In the genomic region with DNA sequence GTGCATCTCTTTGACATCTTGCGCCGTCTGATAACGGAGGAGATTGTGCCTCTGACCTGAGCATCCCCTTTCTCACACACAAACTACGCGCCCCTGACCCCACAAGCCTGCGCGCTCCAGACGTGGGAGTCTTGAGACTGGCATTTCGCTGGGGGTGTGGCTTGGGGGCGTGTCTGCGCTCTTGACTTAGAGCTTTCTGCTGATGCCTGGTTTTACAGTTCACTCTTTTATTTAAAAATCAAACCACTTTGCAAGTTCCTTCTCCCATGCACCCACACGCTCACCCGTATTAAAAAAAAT, we compare ENCODE assay signal across 8 mouse cellular contexts.
DNase-seq lines count a peak whose midpoint lies in the region; ATAC-seq lines count a peak whose summit lies in the region.
"Not testable (repeated sequence)": the region's sequence is repeated elsewhere in the genome, so short reads cannot be mapped to it uniquely, and the experiment has no call there.

No protein-coding gene starts in this region.

- H3K27ac ChIP-seq in intestine, embryonic 14.5 days (ENCODE audit: low read depth), result not testable (repeated sequence)

- H3K4me1 ChIP-seq in intestine, embryonic 14.5 days (replicated peaks; ENCODE audit: control insufficient read depth, insufficient read depth, low read length), result not testable (repeated sequence)

- H3K36me3 ChIP-seq in intestine, embryonic 14.5 days (ENCODE audit: control insufficient read depth, insufficient read depth, low read length), result not testable (repeated sequence)

- peak overlapping the region; percentile 29 for H3K4me3 ChIP-seq in intestine, embryonic 14.5 days (ENCODE audit: low read depth, low read length)

- intact Hi-C loops in gastrocnemius, postnatal 36 days (cut with DNase I), result not testable (repeated sequence)

- H3K9me3 ChIP-seq in intestine, embryonic 14.5 days (ENCODE audit: control insufficient read depth, low read length), result not testable (repeated sequence)

- 1% methylated on average over 10 of the region's 13 CpGs for WGBS in intestine, embryonic 14.5 days

- H3K9ac ChIP-seq in intestine, embryonic 14.5 days (ENCODE audit: low read length), result not testable (repeated sequence)

- peak overlapping the region; percentile 42 for H3K4me2 ChIP-seq in intestine, embryonic 14.5 days (ENCODE audit: low read length)

- DNase-seq in embryo, embryonic 11.5 days (ENCODE audit: low read depth, low spot score), result peak; percentile 16
- DNase-seq in gastrocnemius, postnatal 36 days, result peak; percentile 31 to 41
- DNase-seq in intestine, embryonic 14.5 days (ENCODE audit: low spot score), result peak; percentile 67
- DNase-seq in left cerebral cortex, adult 9 months (ENCODE audit: low spot score in 2 of 2), result peak; percentile 7 to 56
- peak; percentile 69 to 76 for DNase-seq in lung, postnatal 4 days
- DNase-seq in retina, embryonic 14.5 days (ENCODE audit: low spot score), result peak; percentile 66
- peak; percentile 46 to 60 for DNase-seq in urinary bladder, adult 18-20 months (ENCODE audit: low spot score in 2 of 2)

- H3K27me3 ChIP-seq in intestine, embryonic 14.5 days (replicated peaks; ENCODE audit: control insufficient read depth, insufficient read depth, low read length), result not testable (repeated sequence)

- ATAC-seq in activated CD4-positive, CD25-positive, alpha-beta regulatory T cell, adult 4 months, result peak; percentile 74
- peak; percentile 81; the same call in 1 of the 2 replicates for ATAC-seq in intestine, embryonic 14.5 days (replicated peaks; ENCODE audit: low FRiP score, low TSS enrichment, low read depth)

Comparison
In these comparisons a context has a peak if more than half of its experiments do, and no peak if none do; other contexts are left out.
1. DNase-seq: peak in every context shown above with its lines; median percentile 72 in lung, postnatal 4 days; 67 in intestine, embryonic 14.5 days; 66 in retina, embryonic 14.5 days; 53 in urinary bladder, adult 18-20 months; 36 in gastrocnemius, postnatal 36 days; 32 in left cerebral cortex, adult 9 months; 16 in embryo, embryonic 11.5 days.